Mouse (Mus musculus) megakaryocyte, embryonic 14.5 days (primary cell): ENCODE results near the gene Gja5.

Experiments used
- FLI1 ChIP-seq: IDR thresholded peaks from 2 replicates; pipeline ENCODE4 v1.6.1; 2012; ENCODE audit warnings: low read length, inconsistent platforms, mixed read lengths
- GATA1 ChIP-seq: IDR thresholded peaks from 3 replicates; pipeline ENCODE4 v1.6.1; 2012; ENCODE audit warnings: mixed read lengths, low read length, inconsistent platforms, borderline replicate concordance

GRCm38 (mm10) chr3:97062814-97063213, 158.3 kb downstream of the Gja5 start:
- TF ChIP-seq GATA1 = no peak
- no peak for TF ChIP-seq FLI1
